Mouse (Mus musculus): ENCODE measurements around the gene Vmn2r34.
"Not testable (repeated sequence)": the region's sequence is repeated elsewhere in the genome, so short reads cannot be mapped to it uniquely, and the experiment has no call there.

Vmn2r34 gene

GRCm38 (mm10) chr7:7689413-7689812 is at the start of gene Vmn2r34:
Vmn2r34 (minus strand) TSS chr7:7689513.
- not testable (repeated sequence) for DNase-seq (ENCODE audit: low spot score in 2 of 2)

- DNase-seq (ENCODE audit: low spot score in 2 of 2), result not testable (repeated sequence)
Observed at GRCm38 (mm10) chr7:7674032-7674431, 15.3 kb downstream of the Vmn2r34 start.

Measured in right cerebral cortex, postnatal 10 days (tissue).